Mouse (Mus musculus): ENCODE results near the gene Zfp369.

DNA sequence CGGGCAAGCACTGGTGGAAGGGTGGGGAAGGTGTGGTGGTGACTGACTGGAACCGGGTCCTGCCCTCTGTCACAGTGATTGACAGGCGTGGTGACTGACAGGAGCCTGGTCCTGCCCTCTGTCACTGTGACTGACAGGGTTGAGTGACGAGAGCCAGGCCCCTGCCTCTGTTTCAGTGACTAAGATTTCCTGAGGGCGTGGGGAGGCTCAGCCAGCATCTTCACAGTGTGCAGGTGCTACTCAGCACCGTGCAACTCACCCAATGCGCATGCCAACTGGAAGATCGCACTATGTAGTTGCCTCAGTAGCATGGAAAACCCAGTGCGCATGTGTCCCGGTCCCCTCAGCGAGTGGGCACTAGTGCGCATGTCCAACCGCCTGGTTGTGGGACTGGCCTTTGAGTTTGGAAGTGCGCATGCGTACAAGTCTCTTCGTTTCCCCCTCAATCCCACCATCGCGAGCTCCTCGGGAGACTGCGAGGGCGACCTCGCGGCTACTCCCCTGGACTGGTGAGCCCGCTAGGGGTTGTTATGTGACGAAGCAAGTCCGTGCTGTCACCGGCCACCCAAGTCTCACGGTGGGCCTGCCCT lies 38.0 kb upstream of the Zfp369 start:
- no peak for TF ChIP-seq CTCF (IDR thresholded peaks at IDR 0.05; ENCODE audit: control insufficient read depth, insufficient read depth, insufficient read length)
- no peak for TF ChIP-seq CEBPB (IDR thresholded peaks at IDR 0.05; ENCODE audit: low read depth)
- TF ChIP-seq MAX (IDR thresholded peaks at IDR 0.05), result no peak
- TF ChIP-seq MYOG (IDR thresholded peaks at IDR 0.05; ENCODE audit: control insufficient read depth, extremely low read depth, insufficient read length), result no peak
